Mouse (Mus musculus): ENCODE measurements around the gene Phactr1. TPM values are rescaled to one million over a fixed set of nuclear protein-coding genes. Genes with fewer than 3 reads are reported as not detected.

Phactr1 gene
- polyA plus RNA-seq, 1 experiment = not detected

- Histone ChIP-seq H3K4me1 (ENCODE audit: control insufficient read depth) (no peaks in the 10 kb centered on the region), H3K36me3 (ENCODE audit: control insufficient read depth) (no peaks in the 10 kb centered on the region), H3K9me3 (ENCODE audit: control insufficient read depth, low read length) (no peaks in the 10 kb centered on the region; the same call in 1 of the 2 replicates), H3K4me3 (replicated peaks) (no peak overlapping the region), H3K27me3 (ENCODE audit: control insufficient read depth) (no peaks in the 10 kb centered on the region)
- TF ChIP-seq TAL1 (IDR thresholded peaks at IDR 0.05; ENCODE audit: low read length) (no peak), GATA1 (IDR thresholded peaks at IDR 0.05; ENCODE audit: low read length) (no peak)
Measured at GRCm38 (mm10) chr13:42789221-42789620, 108.8 kb downstream of the Phactr1 start.

GRCm38 (mm10) chr13:42792279-42792678 is 111.9 kb downstream of the Phactr1 start:
- TF ChIP-seq GATA1 (IDR thresholded peaks at IDR 0.05; ENCODE audit: low read length) (no peak), TAL1 (IDR thresholded peaks at IDR 0.05; ENCODE audit: low read length) (no peak)
- Histone ChIP-seq H3K36me3 (ENCODE audit: control insufficient read depth) (no peaks in the 10 kb centered on the region), H3K27me3 (ENCODE audit: control insufficient read depth) (no peaks in the 10 kb centered on the region), H3K4me3 (replicated peaks) (no peak overlapping the region), H3K4me1 (ENCODE audit: control insufficient read depth) (no peaks in the 10 kb centered on the region), H3K9me3 (ENCODE audit: control insufficient read depth, low read length) (no peaks in the 10 kb centered on the region; the same call in 1 of the 2 replicates)

GRCm38 (mm10) chr13:42800523-42800922 is 120.1 kb downstream of the Phactr1 start:
- no peaks in the 10 kb centered on the region for H3K27me3 ChIP-seq (ENCODE audit: control insufficient read depth)
- no peaks in the 10 kb centered on the region for H3K36me3 ChIP-seq (ENCODE audit: control insufficient read depth)
- peaks cover 3% of the 10 kb centered on the region; the same call in 1 of the 2 replicates for H3K9me3 ChIP-seq (ENCODE audit: control insufficient read depth, low read length)
- no peak overlapping the region for H3K4me3 ChIP-seq (replicated peaks)
- TF ChIP-seq TAL1 (IDR thresholded peaks at IDR 0.05; ENCODE audit: low read length) (no peak), GATA1 (IDR thresholded peaks at IDR 0.05; ENCODE audit: low read length) (no peak)
- no peaks in the 10 kb centered on the region for H3K4me1 ChIP-seq (ENCODE audit: control insufficient read depth)

- Histone ChIP-seq H3K4me1 (ENCODE audit: control insufficient read depth) (no peaks in the 10 kb centered on the region), H3K36me3 (ENCODE audit: control insufficient read depth) (no peaks in the 10 kb centered on the region), H3K27me3 (ENCODE audit: control insufficient read depth) (no peaks in the 10 kb centered on the region), H3K9me3 (ENCODE audit: control insufficient read depth, low read length) (no peaks in the 10 kb centered on the region), H3K4me3 (replicated peaks) (no peak overlapping the region)
- TF ChIP-seq GATA1 (IDR thresholded peaks at IDR 0.05; ENCODE audit: low read length) (no peak), TAL1 (IDR thresholded peaks at IDR 0.05; ENCODE audit: low read length) (no peak)
Measured at GRCm38 (mm10) chr13:42804314-42804713, 123.9 kb downstream of the Phactr1 start.

- no peaks in the 10 kb centered on the region for H3K4me1 ChIP-seq (ENCODE audit: control insufficient read depth)
- no peaks in the 10 kb centered on the region; the same call in 1 of the 2 replicates for H3K9me3 ChIP-seq (ENCODE audit: control insufficient read depth, low read length)
- H3K27me3 ChIP-seq (ENCODE audit: control insufficient read depth) = no peaks in the 10 kb centered on the region
- H3K4me3 ChIP-seq (replicated peaks) = no peak overlapping the region
- TF ChIP-seq GATA1 (IDR thresholded peaks at IDR 0.05; ENCODE audit: low read length) (no peak), TAL1 (IDR thresholded peaks at IDR 0.05; ENCODE audit: low read length) (no peak)
- no peaks in the 10 kb centered on the region for H3K36me3 ChIP-seq (ENCODE audit: control insufficient read depth)
Measured at GRCm38 (mm10) chr13:42812762-42813161, 132.3 kb downstream of the Phactr1 start.

GRCm38 (mm10) chr13:42818378-42818777 is 138.0 kb downstream of the Phactr1 start:
- no peak for TF ChIP-seq TAL1 (IDR thresholded peaks at IDR 0.05; ENCODE audit: low read length)
- no peak for TF ChIP-seq GATA1 (IDR thresholded peaks at IDR 0.05; ENCODE audit: low read length)
- Histone ChIP-seq H3K4me3 (replicated peaks) (no peak overlapping the region), H3K4me1 (ENCODE audit: control insufficient read depth) (no peaks in the 10 kb centered on the region), H3K36me3 (ENCODE audit: control insufficient read depth) (no peaks in the 10 kb centered on the region), H3K9me3 (ENCODE audit: control insufficient read depth, low read length) (no peaks in the 10 kb centered on the region), H3K27me3 (ENCODE audit: control insufficient read depth) (no peaks in the 10 kb centered on the region)

- H3K4me1 ChIP-seq (ENCODE audit: control insufficient read depth) = no peaks in the 10 kb centered on the region
- TF ChIP-seq GATA1 (IDR thresholded peaks at IDR 0.05; ENCODE audit: low read length) = no peak
- TF ChIP-seq TAL1 (IDR thresholded peaks at IDR 0.05; ENCODE audit: low read length) = no peak
Measured at GRCm38 (mm10) chr13:42820513-42820912, 140.1 kb downstream of the Phactr1 start.

GRCm38 (mm10) chr13:42821426-42822106 is 141.1 kb downstream of the Phactr1 start:
- no peaks in the 10 kb centered on the region for H3K4me1 ChIP-seq (ENCODE audit: control insufficient read depth)

More at GRCm38 (mm10) chr13:42820513-42820912, 140.1 kb downstream of the Phactr1 start:
- Histone ChIP-seq H3K36me3 (ENCODE audit: control insufficient read depth) (no peaks in the 10 kb centered on the region), H3K9me3 (ENCODE audit: control insufficient read depth, low read length) (peaks cover 10% of the 10 kb centered on the region), H3K27me3 (ENCODE audit: control insufficient read depth) (no peaks in the 10 kb centered on the region), H3K4me3 (replicated peaks) (no peak overlapping the region)

GRCm38 (mm10) chr13:42822545-42822944 is 142.1 kb downstream of the Phactr1 start:
- no peak for TF ChIP-seq TAL1 (IDR thresholded peaks at IDR 0.05; ENCODE audit: low read length)
- no peak for TF ChIP-seq GATA1 (IDR thresholded peaks at IDR 0.05; ENCODE audit: low read length)
- H3K4me1 ChIP-seq (ENCODE audit: control insufficient read depth) = no peaks in the 10 kb centered on the region
- peaks cover 23% of the 10 kb centered on the region for H3K9me3 ChIP-seq (ENCODE audit: control insufficient read depth, low read length)
- H3K4me3 ChIP-seq (replicated peaks) = no peak overlapping the region
- no peaks in the 10 kb centered on the region for H3K36me3 ChIP-seq (ENCODE audit: control insufficient read depth)
- H3K27me3 ChIP-seq (ENCODE audit: control insufficient read depth) = no peaks in the 10 kb centered on the region

More at GRCm38 (mm10) chr13:42821426-42822106, 141.1 kb downstream of the Phactr1 start:
- Histone ChIP-seq H3K36me3 (ENCODE audit: control insufficient read depth) (no peaks in the 10 kb centered on the region), H3K4me3 (replicated peaks) (no peak overlapping the region), H3K27me3 (ENCODE audit: control insufficient read depth) (no peaks in the 10 kb centered on the region), H3K9me3 (ENCODE audit: control insufficient read depth, low read length) (peaks cover 20% of the 10 kb centered on the region)
- no peak for TF ChIP-seq GATA1 (IDR thresholded peaks at IDR 0.05; ENCODE audit: low read length)
- no peak for TF ChIP-seq TAL1 (IDR thresholded peaks at IDR 0.05; ENCODE audit: low read length)

All from erythroblast, embryonic 14.5 days (primary cell).